Mouse (Mus musculus) liver, embryonic 13.5 days (tissue): ENCODE data around the gene Trpm3. TPM values are rescaled to one million over a fixed set of nuclear protein-coding genes. Genes with fewer than 3 reads are reported as not detected.

ENCODE experiments used
- ATAC-seq: fragments of 200-750 bp; cut with Nextera tagmentation; 2 replicates; pipeline ENCODE4 v1.8.0; 2017; ENCODE audit warnings: low read depth, mild to moderate bottlenecking, moderate number of reproducible peaks, moderate library complexity
- DNase-seq: peaks from one replicate; pipeline ENCODE4 v3.0.0; 2022
- H3K27ac ChIP-seq: fragments of 300-500 bp; sonication (generic); 2 replicates; pipeline ENCODE4 v1.5.1; 2015; ENCODE audit warnings: moderate library complexity, mild to moderate bottlenecking, inconsistent platforms
- H3K27me3 ChIP-seq: fragments of 300-500 bp; sonication (generic); 2 replicates; pipeline ENCODE4 v1.6.1; 2015; ENCODE audit warnings: mild to moderate bottlenecking, inconsistent platforms
- H3K36me3 ChIP-seq: fragments of 300-500 bp; sonication (generic); 2 replicates; pipeline ENCODE4 v1.6.1; 2015; ENCODE audit warnings: mild to moderate bottlenecking, inconsistent platforms
- H3K4me1 ChIP-seq: fragments of 300-500 bp; sonication (generic); replicated peaks from 2 replicates; pipeline ENCODE4 v1.6.1; 2015; ENCODE audit warnings: inconsistent platforms
- H3K4me2 ChIP-seq: fragments of 300-500 bp; sonication (generic); 2 replicates; pipeline ENCODE4 v1.6.1; 2015; ENCODE audit warnings: inconsistent platforms, mild to moderate bottlenecking, moderate library complexity
- H3K4me3 ChIP-seq: fragments of 300-500 bp; sonication (generic); replicated peaks from 2 replicates; pipeline ENCODE4 v1.5.1; 2015; ENCODE audit warnings: mild to moderate bottlenecking, inconsistent platforms
- H3K9ac ChIP-seq: fragments of 300-500 bp; sonication (generic); 2 replicates; pipeline ENCODE4 v1.6.1; 2015; ENCODE audit warnings: mild to moderate bottlenecking, inconsistent platforms
- H3K9me3 ChIP-seq: fragments of 300-500 bp; sonication (generic); replicated peaks from 2 replicates; pipeline ENCODE4 v1.6.1; 2016; ENCODE audit warnings: inconsistent platforms
- WGBS: fragments of 180-500 bp; shearing (Covaris S2); methylation state at CpG from one replicate; pipeline ENCODE4 v1.1.7; 2015; ENCODE audit not compliant: insufficient replicate concordance; 5-methylcytosine and 5-hydroxymethylcytosine counted together
- polyA plus RNA-seq: library from polyadenylated mRNA; unstranded; fragments of >200 nt; fragmentation: Nextera tagmentation; extraction: Ambion mirVana; gene quantifications from 2 replicates; pipeline ENCODE4 v1.2.1, GENCODE M21; 2015

The Trpm3 gene
- polyA plus RNA-seq, 1 experiment from 2014 or later = 0.08 TPM

- no peaks in the 10 kb centered on the region for H3K4me1 ChIP-seq
- H3K9ac ChIP-seq = no peak overlapping the region
- DNase-seq (no peak), ATAC-seq (no peak)
- H3K4me2 ChIP-seq = no peak overlapping the region
- H3K9me3 ChIP-seq = no peaks in the 10 kb centered on the region
- no peak overlapping the region for H3K4me3 ChIP-seq
- H3K27ac ChIP-seq = no peak overlapping the region
- H3K36me3 ChIP-seq = no peaks in the 10 kb centered on the region
- 51% methylated on average over 6 of the region's 6 CpGs for WGBS
- no peaks in the 10 kb centered on the region for H3K27me3 ChIP-seq
Observed at GRCm38 (mm10) chr19:22963726-22964398, 825.0 kb downstream of the Trpm3 start.

- H3K4me1 ChIP-seq = no peaks in the 10 kb centered on the region
- ATAC-seq = no peak
- H3K9me3 ChIP-seq = no peaks in the 10 kb centered on the region
- H3K9ac ChIP-seq = no peak overlapping the region
- WGBS = 66% methylated on average over 6 of the region's 6 CpGs
- no peaks in the 10 kb centered on the region for H3K27me3 ChIP-seq
- H3K27ac ChIP-seq = no peak overlapping the region
- no peak for DNase-seq
- no peaks in the 10 kb centered on the region for H3K36me3 ChIP-seq
- no peak overlapping the region for H3K4me2 ChIP-seq
- H3K4me3 ChIP-seq = no peak overlapping the region
Observed at GRCm38 (mm10) chr19:22965470-22965869, 826.6 kb downstream of the Trpm3 start.

- Histone ChIP-seq H3K9me3 (no peaks in the 10 kb centered on the region), H3K27ac (no peak overlapping the region)
- ATAC-seq = no peak
Observed at GRCm38 (mm10) chr19:22973294-22973693, 834.4 kb downstream of the Trpm3 start.

GRCm38 (mm10) chr19:22973727-22974126 is 834.9 kb downstream of the Trpm3 start:
- no peaks in the 10 kb centered on the region for H3K9me3 ChIP-seq
- H3K4me3 ChIP-seq = no peak overlapping the region
- no peak for ATAC-seq
- WGBS = 67% methylated on average over 5 of the region's 5 CpGs
- H3K27me3 ChIP-seq = no peaks in the 10 kb centered on the region
- no peaks in the 10 kb centered on the region for H3K36me3 ChIP-seq
- no peak overlapping the region for H3K9ac ChIP-seq
- H3K27ac ChIP-seq = no peak overlapping the region
- no peak overlapping the region for H3K4me2 ChIP-seq
- no peaks in the 10 kb centered on the region for H3K4me1 ChIP-seq
- no peak for DNase-seq

More at GRCm38 (mm10) chr19:22973294-22973693, 834.4 kb downstream of the Trpm3 start:
- DNase-seq = no peak
- 59% methylated on average over 3 of the region's 3 CpGs for WGBS
- Histone ChIP-seq H3K4me3 (no peak overlapping the region), H3K9ac (no peak overlapping the region), H3K36me3 (no peaks in the 10 kb centered on the region), H3K4me2 (no peak overlapping the region), H3K4me1 (no peaks in the 10 kb centered on the region), H3K27me3 (no peaks in the 10 kb centered on the region)

GRCm38 (mm10) chr19:22975801-22976200 is 837.0 kb downstream of the Trpm3 start:
- Histone ChIP-seq H3K4me2 (no peak overlapping the region), H3K9ac (no peak overlapping the region), H3K9me3 (no peaks in the 10 kb centered on the region), H3K4me3 (no peak overlapping the region), H3K27ac (no peak overlapping the region), H3K27me3 (no peaks in the 10 kb centered on the region), H3K4me1 (no peaks in the 10 kb centered on the region), H3K36me3 (no peaks in the 10 kb centered on the region)
- 70% methylated on average over 5 of the region's 5 CpGs for WGBS
- no peak for ATAC-seq
- no peak for DNase-seq

GRCm38 (mm10) chr19:22977508-22977907 is 838.7 kb downstream of the Trpm3 start:
- no peak overlapping the region for H3K27ac ChIP-seq
- H3K9ac ChIP-seq = no peak overlapping the region

GRCm38 (mm10) chr19:22978763-22979162 is 839.9 kb downstream of the Trpm3 start:
- ATAC-seq = no peak
- Histone ChIP-seq H3K9me3 (no peaks in the 10 kb centered on the region), H3K27me3 (no peaks in the 10 kb centered on the region), H3K9ac (no peak overlapping the region), H3K27ac (no peak overlapping the region), H3K4me2 (no peak overlapping the region), H3K36me3 (no peaks in the 10 kb centered on the region), H3K4me1 (no peaks in the 10 kb centered on the region), H3K4me3 (no peak overlapping the region)
- DNase-seq = no peak
- WGBS = 45% methylated on average over 7 of the region's 7 CpGs

More at GRCm38 (mm10) chr19:22977508-22977907, 838.7 kb downstream of the Trpm3 start:
- H3K9me3 ChIP-seq = no peaks in the 10 kb centered on the region
- DNase-seq = no peak
- no peak overlapping the region for H3K4me2 ChIP-seq
- no peaks in the 10 kb centered on the region for H3K36me3 ChIP-seq
- 48% methylated on average over 5 of the region's 5 CpGs for WGBS
- no peaks in the 10 kb centered on the region for H3K27me3 ChIP-seq
- no peak for ATAC-seq
- no peak overlapping the region for H3K4me3 ChIP-seq
- no peaks in the 10 kb centered on the region for H3K4me1 ChIP-seq

GRCm38 (mm10) chr19:22979191-22979590 is 840.3 kb downstream of the Trpm3 start:
- Histone ChIP-seq H3K4me1 (no peaks in the 10 kb centered on the region), H3K9ac (no peak overlapping the region)
- no peak for DNase-seq

GRCm38 (mm10) chr19:22987914-22988313 is 849.1 kb downstream of the Trpm3 start:
- Histone ChIP-seq H3K4me3 (no peak overlapping the region), H3K4me1 (no peaks in the 10 kb centered on the region), H3K27me3 (no peaks in the 10 kb centered on the region), H3K4me2 (no peak overlapping the region), H3K9ac (no peak overlapping the region), H3K27ac (no peak overlapping the region), H3K36me3 (no peaks in the 10 kb centered on the region), H3K9me3 (no peaks in the 10 kb centered on the region)
- DNase-seq (no peak), ATAC-seq (no peak)
- WGBS = 81% methylated on average over 12 of the region's 12 CpGs

More at GRCm38 (mm10) chr19:22979191-22979590, 840.3 kb downstream of the Trpm3 start:
- no peak overlapping the region for H3K4me2 ChIP-seq
- no peak overlapping the region for H3K4me3 ChIP-seq
- no peaks in the 10 kb centered on the region for H3K36me3 ChIP-seq
- 26% methylated on average over 1 of the region's 1 CpGs for WGBS
- H3K9me3 ChIP-seq = no peaks in the 10 kb centered on the region
- no peak overlapping the region for H3K27ac ChIP-seq
- no peaks in the 10 kb centered on the region for H3K27me3 ChIP-seq
- ATAC-seq = no peak

GRCm38 (mm10) chr19:22993946-22994345 is 855.1 kb downstream of the Trpm3 start:
- ATAC-seq (no peak), DNase-seq (no peak)

GRCm38 (mm10) chr19:22994531-22994930 is 855.7 kb downstream of the Trpm3 start:
- Histone ChIP-seq H3K27me3 (no peaks in the 10 kb centered on the region), H3K9me3 (no peaks in the 10 kb centered on the region), H3K36me3 (no peaks in the 10 kb centered on the region), H3K4me1 (no peaks in the 10 kb centered on the region), H3K4me3 (no peak overlapping the region), H3K4me2 (no peak overlapping the region), H3K27ac (no peak overlapping the region), H3K9ac (no peak overlapping the region)
- ATAC-seq (no peak), DNase-seq (no peak)
- WGBS = 62% methylated on average over 5 of the region's 5 CpGs

More at GRCm38 (mm10) chr19:22993946-22994345, 855.1 kb downstream of the Trpm3 start:
- no peaks in the 10 kb centered on the region for H3K27me3 ChIP-seq
- H3K9ac ChIP-seq = no peak overlapping the region
- H3K27ac ChIP-seq = no peak overlapping the region
- H3K36me3 ChIP-seq = no peaks in the 10 kb centered on the region
- H3K4me3 ChIP-seq = no peak overlapping the region
- H3K4me1 ChIP-seq = no peaks in the 10 kb centered on the region
- 66% methylated on average over 4 of the region's 4 CpGs for WGBS
- H3K4me2 ChIP-seq = no peak overlapping the region
- H3K9me3 ChIP-seq = no peaks in the 10 kb centered on the region

- no peak overlapping the region for H3K9ac ChIP-seq
- no peaks in the 10 kb centered on the region for H3K36me3 ChIP-seq
- no peak overlapping the region for H3K4me3 ChIP-seq
- no peaks in the 10 kb centered on the region for H3K9me3 ChIP-seq
- DNase-seq (no peak), ATAC-seq (no peak)
- 73% methylated on average over 1 of the region's 1 CpGs for WGBS
- no peak overlapping the region for H3K4me2 ChIP-seq
- no peak overlapping the region for H3K27ac ChIP-seq
- H3K4me1 ChIP-seq = no peaks in the 10 kb centered on the region
- no peaks in the 10 kb centered on the region for H3K27me3 ChIP-seq
Observed at GRCm38 (mm10) chr19:23000293-23000692, 861.4 kb downstream of the Trpm3 start.
